Mouse (Mus musculus) lung, postnatal 0 days (tissue): Measurements from ENCODE around the gene Onecut1. TPM values are rescaled to one million over a fixed set of nuclear protein-coding genes. Genes with fewer than 3 reads are reported as not detected.

Experiments
- ATAC-seq: fragments of 200-750 bp; cut with Nextera tagmentation; 2 replicates; pipeline ENCODE4 v1.8.0; 2017; ENCODE audit warnings: moderate library complexity
- DNase-seq: peaks from one replicate; pipeline ENCODE4 v3.0.0-alpha.2; 2016; ENCODE audit warnings: low spot score
- H3K27ac ChIP-seq: fragments of 300-500 bp; sonication (generic); 2 replicates; pipeline ENCODE4 v1.5.1; 2014; ENCODE audit warnings: antibody characterized with exemption, mild to moderate bottlenecking, low read length, mixed read lengths
- H3K27me3 ChIP-seq: fragments of 300-500 bp; sonication (generic); replicated peaks from 2 replicates; pipeline ENCODE4 v1.6.1; 2014; ENCODE audit warnings: low read length, mixed read lengths; ENCODE audit not compliant: insufficient read depth
- H3K36me3 ChIP-seq: fragments of 300-500 bp; sonication (generic); 2 replicates; pipeline ENCODE4 v1.6.1; 2014; ENCODE audit warnings: low read length, mixed read lengths; ENCODE audit not compliant: insufficient read depth
- H3K4me1 ChIP-seq: fragments of 300-500 bp; sonication (generic); 2 replicates; pipeline ENCODE4 v1.6.1; 2014; ENCODE audit warnings: antibody characterized with exemption, low read depth, low read length, mixed read lengths; ENCODE audit not compliant: insufficient read depth
- H3K4me2 ChIP-seq: fragments of 300-500 bp; sonication (generic); replicated peaks from 2 replicates; pipeline ENCODE4 v1.6.1; 2014; ENCODE audit warnings: low read depth, mild to moderate bottlenecking, low read length, moderate library complexity, mixed read lengths
- H3K4me3 ChIP-seq: fragments of 300-500 bp; sonication (generic); 2 replicates; pipeline ENCODE4 v1.5.1; 2014; ENCODE audit warnings: low read depth, low read length
- H3K9ac ChIP-seq: fragments of 300-500 bp; sonication (generic); replicated peaks from 2 replicates; pipeline ENCODE4 v1.6.1; 2014; ENCODE audit warnings: low read depth, mild to moderate bottlenecking
- H3K9me3 ChIP-seq: fragments of 300-500 bp; sonication (generic); 2 replicates; pipeline ENCODE4 v1.6.1; 2016; ENCODE audit warnings: low read length, mixed read lengths
- CTCF ChIP-seq: IDR thresholded peaks from 2 replicates; pipeline ENCODE4 v1.5.1; 2016; ENCODE audit warnings: antibody characterized with exemption, mild to moderate bottlenecking
- EP300 ChIP-seq: IDR thresholded peaks from 2 replicates; pipeline ENCODE4 v1.6.1; 2016; ENCODE audit warnings: antibody characterized with exemption, mild to moderate bottlenecking, control low read depth
- WGBS: fragments of 180-500 bp; shearing (Covaris S2); extraction: QIAGEN DNeasy Blood & Tissue Kit; methylation state at CpG from one replicate; pipeline ENCODE4 v1.1.7; 2014; 5-methylcytosine and 5-hydroxymethylcytosine counted together
- polyA plus RNA-seq: library from polyadenylated mRNA; unstranded; fragments of >200 nt; fragmentation: Nextera tagmentation; extraction: Ambion mirVana; gene quantifications from 2 replicates; pipeline ENCODE4 v1.2.1, GENCODE M21; 2015

Gene Onecut1
- not detected in 2 replicates for polyA plus RNA-seq

- DNase-seq (peak; percentile 43), ATAC-seq (peak; percentile 64)
- Histone ChIP-seq H3K9me3 (no peaks in the 10 kb centered on the region), H3K4me3 (peak within 1 kb of the TSS; percentile 45), H3K4me1 (peaks cover 13% of the 10 kb centered on the region; the same call in 1 of the 2 replicates), H3K4me2 (peak within 1 kb of the TSS; percentile 83), H3K9ac (no peak within 1 kb of the TSS), H3K27ac (no peak within 1 kb of the TSS), H3K36me3 (no peaks in the 10 kb centered on the region), H3K27me3 (peaks cover 98% of the 10 kb centered on the region)
- no peak for TF ChIP-seq EP300
- TF ChIP-seq CTCF: no peak
- 1% methylated on average over 38 of the region's 45 CpGs for WGBS
These were observed at the start of gene Onecut1 for GRCm38 (mm10) chr9:74861561-74861980. Gene Onecut1, plus strand, starts transcription at chr9:74861921.

- DNase-seq (peak; percentile 22), ATAC-seq (no peak)
- no peak overlapping the region for H3K4me3 ChIP-seq
- no peak overlapping the region for H3K4me2 ChIP-seq
- H3K36me3 ChIP-seq: no peaks in the 10 kb centered on the region
- no peaks in the 10 kb centered on the region for H3K9me3 ChIP-seq
- H3K9ac ChIP-seq: no peak overlapping the region
- 38% methylated on average over 19 of the region's 19 CpGs for WGBS
- no peak for TF ChIP-seq CTCF
- no peak for TF ChIP-seq EP300
- no peaks in the 10 kb centered on the region for H3K4me1 ChIP-seq
- H3K27me3 ChIP-seq: no peaks in the 10 kb centered on the region
- no peak overlapping the region for H3K27ac ChIP-seq
These were observed 41.8 kb upstream of the Onecut1 start for GRCm38 (mm10) chr9:74819736-74820511.

- ATAC-seq (no peak), DNase-seq (peak; percentile 13)
- no peaks in the 10 kb centered on the region for H3K27me3 ChIP-seq
- H3K36me3 ChIP-seq: no peaks in the 10 kb centered on the region
- no peak overlapping the region for H3K4me3 ChIP-seq
- H3K4me1 ChIP-seq: no peaks in the 10 kb centered on the region
- H3K4me2 ChIP-seq: no peak overlapping the region
- H3K9ac ChIP-seq: no peak overlapping the region
- TF ChIP-seq CTCF (no peak), EP300 (no peak)
- H3K27ac ChIP-seq: no peak overlapping the region
- H3K9me3 ChIP-seq: no peaks in the 10 kb centered on the region
- WGBS: 76% methylated on average over 2 of the region's 2 CpGs
These were observed 36.6 kb upstream of the Onecut1 start for GRCm38 (mm10) chr9:74825102-74825501.

DNA sequence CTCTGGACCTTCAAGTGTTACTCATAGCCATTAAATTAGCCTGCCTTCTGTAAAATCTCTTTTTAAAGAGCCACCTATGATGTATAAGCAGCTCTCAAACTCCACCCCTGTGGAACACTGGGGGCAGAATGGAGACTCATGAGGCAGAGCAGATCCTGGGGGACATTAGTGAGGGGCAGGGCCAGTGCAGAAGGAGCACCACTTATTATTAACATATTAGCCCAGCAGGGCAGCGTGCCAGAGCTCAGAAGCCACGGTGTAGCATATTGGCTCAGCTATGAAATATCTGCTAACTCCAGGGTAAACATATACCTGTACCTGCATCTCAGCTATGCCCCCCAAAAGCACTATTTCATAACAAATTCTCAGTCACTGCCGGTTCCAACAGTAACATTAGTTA lies 32.5 kb upstream of the Onecut1 start:
- H3K4me1 ChIP-seq: no peaks in the 10 kb centered on the region
- DNase-seq (no peak), ATAC-seq (no peak)
- no peak overlapping the region for H3K4me3 ChIP-seq
- no peak for TF ChIP-seq EP300
- TF ChIP-seq CTCF: no peak
- H3K27ac ChIP-seq: no peak overlapping the region
- no peak overlapping the region for H3K9ac ChIP-seq
- no peak overlapping the region for H3K4me2 ChIP-seq
- WGBS: 59% methylated on average over 3 of the region's 3 CpGs
- H3K27me3 ChIP-seq: no peaks in the 10 kb centered on the region
- H3K9me3 ChIP-seq: no peaks in the 10 kb centered on the region
- H3K36me3 ChIP-seq: no peaks in the 10 kb centered on the region

- Histone ChIP-seq H3K4me1 (no peaks in the 10 kb centered on the region), H3K27me3 (peaks cover 22% of the 10 kb centered on the region), H3K9me3 (no peaks in the 10 kb centered on the region), H3K36me3 (no peaks in the 10 kb centered on the region), H3K27ac (no peak overlapping the region), H3K9ac (no peak overlapping the region), H3K4me3 (no peak overlapping the region), H3K4me2 (no peak overlapping the region)
- WGBS: 75% methylated on average over 4 of the region's 4 CpGs
- ATAC-seq: no peak
- DNase-seq: no peak
- TF ChIP-seq EP300 (no peak), CTCF (no peak)
These were observed 18.8 kb upstream of the Onecut1 start for GRCm38 (mm10) chr9:74842890-74843289.

DNA sequence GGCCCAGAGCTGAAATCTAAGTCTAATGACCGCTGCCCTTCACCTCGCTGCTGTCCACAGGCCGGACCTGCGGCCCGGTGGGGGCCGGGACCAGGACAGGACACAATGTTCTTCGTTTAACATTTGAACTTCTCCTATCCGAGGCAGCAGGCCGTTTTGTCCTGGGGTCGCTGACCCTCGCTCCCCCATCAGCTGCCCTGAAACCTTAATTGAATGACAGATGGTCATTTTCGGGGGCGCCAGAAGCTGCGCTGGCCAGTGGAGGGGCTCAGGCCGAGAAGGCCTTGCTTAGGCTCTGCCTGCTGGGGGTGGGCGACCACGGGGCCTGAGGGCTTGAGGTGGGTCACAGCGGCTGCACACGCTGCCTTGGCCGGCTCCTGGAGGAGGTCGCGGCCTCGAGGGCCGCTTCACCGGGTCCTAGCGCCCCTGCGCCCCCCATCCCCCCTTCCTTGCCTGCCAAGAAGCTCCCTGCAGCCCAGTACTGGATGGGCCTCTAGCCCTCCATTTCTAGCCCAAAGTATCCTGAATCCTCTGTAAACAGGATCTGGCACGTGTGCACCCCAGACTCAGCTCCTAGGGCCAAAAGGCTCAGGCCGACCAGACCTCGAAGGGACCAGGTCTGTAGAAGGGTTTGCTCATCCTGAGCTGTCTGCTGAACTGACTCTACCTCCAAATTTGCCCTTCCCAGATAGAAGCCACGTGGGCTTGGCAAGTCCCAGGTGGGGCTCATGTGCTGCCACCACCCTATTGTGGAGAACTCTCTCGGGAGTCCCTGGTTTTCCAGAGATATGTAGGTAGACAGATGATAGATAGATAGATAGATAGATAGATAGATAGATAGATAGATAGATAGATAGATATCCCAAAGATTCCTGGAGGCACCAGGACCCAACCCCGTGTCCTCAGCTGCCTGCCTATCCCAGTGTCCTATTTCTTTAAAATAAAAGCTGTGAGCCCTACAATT lies 14.6 kb upstream of the Onecut1 start:
- no peak for DNase-seq
- 2% methylated on average over 31 of the region's 33 CpGs for WGBS
- Histone ChIP-seq H3K4me1 (peaks cover 6% of the 10 kb centered on the region; the same call in 1 of the 2 replicates), H3K27ac (no peak overlapping the region), H3K4me3 (no peak overlapping the region), H3K9me3 (no peaks in the 10 kb centered on the region), H3K4me2 (no peak overlapping the region), H3K27me3 (peaks cover 57% of the 10 kb centered on the region), H3K36me3 (no peaks in the 10 kb centered on the region), H3K9ac (no peak overlapping the region)
- TF ChIP-seq CTCF: no peak
- no peak for ATAC-seq
